Mouse (Mus musculus): Measurements from ENCODE around the gene Stk24.

GRCm38 (mm10) chr14:121297103-121297502 lies 82.7 kb downstream of the Stk24 start:
- TF ChIP-seq EP300 (IDR thresholded peaks at IDR 0.05; ENCODE audit: low read depth in 1 of 2, low read length in 2 of 2) (no peak), USF1 (IDR thresholded peaks at IDR 0.05; ENCODE audit: low read depth, low read length) (no peak), ELF1 (IDR thresholded peaks at IDR 0.05; ENCODE audit: low read depth, low read length) (no peak), CTCF (IDR thresholded peaks at IDR 0.05 in 2 of 3, conservative IDR thresholded peaks at IDR 0.05 in 1 of 3; ENCODE audit: control insufficient read depth in 1 of 3, insufficient read depth in 1 of 3, low read depth in 2 of 3, low read length in 3 of 3, poor library complexity in 1 of 3, severe bottlenecking in 1 of 3) (no peak), MEF2A (IDR thresholded peaks at IDR 0.05; ENCODE audit: extremely low read depth, insufficient replicate concordance, low read depth, low read length, poor library complexity, severe bottlenecking) (no peak), ZC3H11A (IDR thresholded peaks at IDR 0.05; ENCODE audit: low read depth, low read length) (no peak), TAL1 (IDR thresholded peaks at IDR 0.05; ENCODE audit: low read length) (no peak), ZKSCAN1 (IDR thresholded peaks at IDR 0.05; ENCODE audit: low read depth, low read length) (no peak), HCFC1 (IDR thresholded peaks at IDR 0.05; ENCODE audit: low read depth, low read length) (no peak), POLR2A (IDR thresholded peaks at IDR 0.05; ENCODE audit: control insufficient read depth in 1 of 2, insufficient read depth in 1 of 2, low read depth in 1 of 2, low read length in 2 of 2, poor library complexity in 1 of 2) (no peak), MYC (IDR thresholded peaks at IDR 0.05; ENCODE audit: low read depth, low read length) (no peak), MAX (IDR thresholded peaks at IDR 0.05; ENCODE audit: low read length) (no peak), CHD2 (IDR thresholded peaks at IDR 0.05; ENCODE audit: low read length) (no peak)
